Mouse (Mus musculus): ENCODE data around the gene Arntl2. TPM values are rescaled to one million over a fixed set of nuclear protein-coding genes. Genes with fewer than 3 reads are reported as not detected.

Gene Arntl2
- total and polyA plus RNA-seq, 2 experiments, result 2.4 to 6.1 TPM

- TF ChIP-seq POLR2A (IDR thresholded peaks at IDR 0.05; ENCODE audit: extremely low read depth, insufficient read depth, low read length), result no peak
- TF ChIP-seq CTCF (IDR thresholded peaks at IDR 0.05; ENCODE audit: low read depth, low read length), result no peak
- DNase-seq (ENCODE audit: extremely low read depth, low read depth, low spot score), result peak; percentile 84
- no peak overlapping the region for H3K4me3 ChIP-seq (ENCODE audit: insufficient read depth, low read depth, low read length)
- 39% methylated on average over 4 of the region's 4 CpGs for WGBS
- no peak overlapping the region for H3K9ac ChIP-seq (ENCODE audit: low read depth, low read length)
- peaks cover 4% of the 10 kb centered on the region; the same call in 1 of the 2 replicates for H3K36me3 ChIP-seq (ENCODE audit: control insufficient read depth, insufficient read depth, low read length)
- H3K27ac ChIP-seq (replicated peaks; ENCODE audit: insufficient read depth, low read depth, low read length), result no peak overlapping the region
- H3K27me3 ChIP-seq (ENCODE audit: control insufficient read depth, insufficient read depth, low read length), result no peaks in the 10 kb centered on the region
- peaks cover 7% of the 10 kb centered on the region for H3K4me1 ChIP-seq (ENCODE audit: control insufficient read depth, insufficient read depth, low read length)
- H3K79me2 ChIP-seq (ENCODE audit: control insufficient read depth, insufficient read depth, low read length), result peaks cover 1% of the 10 kb centered on the region; the same call in 1 of the 2 replicates
Measured at GRCm38 (mm10) chr6:146760736-146761135, 35.1 kb upstream of the Arntl2 start.

- TF ChIP-seq CTCF (IDR thresholded peaks at IDR 0.05; ENCODE audit: low read depth, low read length) (peak; percentile 32; the same call in 1 of the 2 replicates), POLR2A (IDR thresholded peaks at IDR 0.05; ENCODE audit: extremely low read depth, insufficient read depth, low read length) (no peak)
- H3K4me3 ChIP-seq (ENCODE audit: insufficient read depth, low read depth, low read length), result no peak overlapping the region
- no peak overlapping the region for H3K9ac ChIP-seq (ENCODE audit: low read depth, low read length)
- peaks cover 5% of the 10 kb centered on the region; the same call in 1 of the 2 replicates for H3K4me1 ChIP-seq (ENCODE audit: control insufficient read depth, insufficient read depth, low read length)
- no peaks in the 10 kb centered on the region for H3K27me3 ChIP-seq (ENCODE audit: control insufficient read depth, insufficient read depth, low read length)
- H3K79me2 ChIP-seq (ENCODE audit: control insufficient read depth, insufficient read depth, low read length), result no peaks in the 10 kb centered on the region
- no peak overlapping the region for H3K27ac ChIP-seq (replicated peaks; ENCODE audit: insufficient read depth, low read depth, low read length)
- no peak for DNase-seq (ENCODE audit: extremely low read depth, low read depth, low spot score)
- peaks cover 9% of the 10 kb centered on the region; the same call in 1 of the 2 replicates for H3K36me3 ChIP-seq (ENCODE audit: control insufficient read depth, insufficient read depth, low read length)
- 65% methylated on average over 5 of the region's 5 CpGs for WGBS
Measured at GRCm38 (mm10) chr6:146762264-146762898, 33.5 kb upstream of the Arntl2 start.

- no peak overlapping the region for H3K9ac ChIP-seq (ENCODE audit: low read depth, low read length)
- no peak for DNase-seq (ENCODE audit: extremely low read depth, low read depth, low spot score)
- H3K4me3 ChIP-seq (ENCODE audit: insufficient read depth, low read depth, low read length), result no peak overlapping the region
- peaks cover 26% of the 10 kb centered on the region; the same call in 1 of the 2 replicates for H3K36me3 ChIP-seq (ENCODE audit: control insufficient read depth, insufficient read depth, low read length)
- TF ChIP-seq CTCF (IDR thresholded peaks at IDR 0.05; ENCODE audit: low read depth, low read length) (no peak), POLR2A (IDR thresholded peaks at IDR 0.05; ENCODE audit: extremely low read depth, insufficient read depth, low read length) (no peak)
- H3K27me3 ChIP-seq (ENCODE audit: control insufficient read depth, insufficient read depth, low read length), result no peaks in the 10 kb centered on the region
- no peak overlapping the region for H3K27ac ChIP-seq (replicated peaks; ENCODE audit: insufficient read depth, low read depth, low read length)
- 63% methylated on average over 2 of the region's 2 CpGs for WGBS
- no peaks in the 10 kb centered on the region for H3K79me2 ChIP-seq (ENCODE audit: control insufficient read depth, insufficient read depth, low read length)
- peaks cover 5% of the 10 kb centered on the region; the same call in 1 of the 2 replicates for H3K4me1 ChIP-seq (ENCODE audit: control insufficient read depth, insufficient read depth, low read length)
Measured at GRCm38 (mm10) chr6:146764593-146764992, 31.3 kb upstream of the Arntl2 start.

- Histone ChIP-seq H3K27me3 (ENCODE audit: control insufficient read depth, insufficient read depth, low read length) (no peaks in the 10 kb centered on the region), H3K79me2 (ENCODE audit: control insufficient read depth, insufficient read depth, low read length) (no peaks in the 10 kb centered on the region), H3K4me1 (ENCODE audit: control insufficient read depth, insufficient read depth, low read length) (peaks cover 5% of the 10 kb centered on the region; the same call in 1 of the 2 replicates), H3K27ac (replicated peaks; ENCODE audit: insufficient read depth, low read depth, low read length) (no peak overlapping the region), H3K36me3 (ENCODE audit: control insufficient read depth, insufficient read depth, low read length) (peaks cover 29% of the 10 kb centered on the region; the same call in 1 of the 2 replicates), H3K9ac (ENCODE audit: low read depth, low read length) (no peak overlapping the region), H3K4me3 (ENCODE audit: insufficient read depth, low read depth, low read length) (no peak overlapping the region)
- TF ChIP-seq CTCF (IDR thresholded peaks at IDR 0.05; ENCODE audit: low read depth, low read length) (no peak), POLR2A (IDR thresholded peaks at IDR 0.05; ENCODE audit: extremely low read depth, insufficient read depth, low read length) (no peak)
- WGBS, result 27% methylated on average over 4 of the region's 4 CpGs
- DNase-seq (ENCODE audit: extremely low read depth, low read depth, low spot score), result peak; percentile 80
Measured at GRCm38 (mm10) chr6:146765270-146765669, 30.6 kb upstream of the Arntl2 start.

- H3K27me3 ChIP-seq (ENCODE audit: control insufficient read depth, insufficient read depth, low read length), result no peaks in the 10 kb centered on the region
- no peaks in the 10 kb centered on the region for H3K79me2 ChIP-seq (ENCODE audit: control insufficient read depth, insufficient read depth, low read length)
- no peak overlapping the region for H3K4me3 ChIP-seq (ENCODE audit: insufficient read depth, low read depth, low read length)
- peaks cover 50% of the 10 kb centered on the region for H3K36me3 ChIP-seq (ENCODE audit: control insufficient read depth, insufficient read depth, low read length)
- no peak for DNase-seq (ENCODE audit: extremely low read depth, low read depth, low spot score)
- no peak overlapping the region for H3K27ac ChIP-seq (replicated peaks; ENCODE audit: insufficient read depth, low read depth, low read length)
- no peak overlapping the region for H3K9ac ChIP-seq (ENCODE audit: low read depth, low read length)
- H3K4me1 ChIP-seq (ENCODE audit: control insufficient read depth, insufficient read depth, low read length), result 0 out of 2 replicates have a peak, but pooled peaks cover 3% of the 10 kb centered on the region
- TF ChIP-seq POLR2A (IDR thresholded peaks at IDR 0.05; ENCODE audit: extremely low read depth, insufficient read depth, low read length), result no peak
- TF ChIP-seq CTCF (IDR thresholded peaks at IDR 0.05; ENCODE audit: low read depth, low read length), result no peak
- 94% methylated on average over 10 of the region's 10 CpGs for WGBS
Measured at GRCm38 (mm10) chr6:146768813-146769404, 26.9 kb upstream of the Arntl2 start.

Measured in liver, adult 2 months (tissue).